Mouse (Mus musculus): Measurements from ENCODE around the gene Lpp.

The Lpp gene

GRCm38 (mm10) chr16:24624335-24624734 is 231.0 kb downstream of the Lpp start:
- DNase-seq (ENCODE audit: low read depth, low spot score) = peak; percentile 67

GRCm38 (mm10) chr16:24625576-24625975 is 232.3 kb downstream of the Lpp start:
- DNase-seq (ENCODE audit: low read depth, low spot score) = no peak

GRCm38 (mm10) chr16:24628779-24629178 is 235.5 kb downstream of the Lpp start:
- DNase-seq (ENCODE audit: low read depth, low spot score) = no peak

- peak; percentile 79 for DNase-seq (ENCODE audit: low read depth, low spot score)
These were observed 236.2 kb downstream of the Lpp start for GRCm38 (mm10) chr16:24629218-24630172.

GRCm38 (mm10) chr16:24635381-24635919 is 242.1 kb downstream of the Lpp start:
- DNase-seq (ENCODE audit: low read depth, low spot score) = no peak

GRCm38 (mm10) chr16:24636894-24637293 is 243.6 kb downstream of the Lpp start:
- no peak for DNase-seq (ENCODE audit: low read depth, low spot score)

GRCm38 (mm10) chr16:24641003-24641797 is 247.9 kb downstream of the Lpp start:
- DNase-seq (ENCODE audit: low read depth, low spot score) = no peak

GRCm38 (mm10) chr16:24643024-24643635 is 249.8 kb downstream of the Lpp start:
- peak; percentile 41 for DNase-seq (ENCODE audit: low read depth, low spot score)

- DNase-seq (ENCODE audit: low read depth, low spot score) = no peak
These were observed 250.8 kb downstream of the Lpp start for GRCm38 (mm10) chr16:24644154-24644553.

- DNase-seq (ENCODE audit: low read depth, low spot score) = no peak
These were observed 251.6 kb downstream of the Lpp start for GRCm38 (mm10) chr16:24644760-24645406.

GRCm38 (mm10) chr16:24645906-24646603 is 252.7 kb downstream of the Lpp start:
- no peak for DNase-seq (ENCODE audit: low read depth, low spot score)

- no peak for DNase-seq (ENCODE audit: low read depth, low spot score)
These were observed 258.6 kb downstream of the Lpp start for GRCm38 (mm10) chr16:24651655-24652654.

GRCm38 (mm10) chr16:24653041-24653440 is 259.7 kb downstream of the Lpp start:
- no peak for DNase-seq (ENCODE audit: low read depth, low spot score)

- DNase-seq (ENCODE audit: low read depth, low spot score) = no peak
These were observed 261.8 kb downstream of the Lpp start for GRCm38 (mm10) chr16:24655116-24655515.

- no peak for DNase-seq (ENCODE audit: low read depth, low spot score)
These were observed 262.7 kb downstream of the Lpp start for GRCm38 (mm10) chr16:24656026-24656425.

- no peak for DNase-seq (ENCODE audit: low read depth, low spot score)
These were observed 263.4 kb downstream of the Lpp start for GRCm38 (mm10) chr16:24656752-24657151.

GRCm38 (mm10) chr16:24659049-24659448 is 265.7 kb downstream of the Lpp start:
- DNase-seq (ENCODE audit: low read depth, low spot score) = peak; percentile 50

- no peak for DNase-seq (ENCODE audit: low read depth, low spot score)
These were observed 270.8 kb downstream of the Lpp start for GRCm38 (mm10) chr16:24664131-24664530.

- DNase-seq (ENCODE audit: low read depth, low spot score) = peak; percentile 8
These were observed 276.6 kb downstream of the Lpp start for GRCm38 (mm10) chr16:24669718-24670460.
